Mouse (Mus musculus): ENCODE results near the gene Morc2a. TPM values are rescaled to one million over a fixed set of nuclear protein-coding genes. Genes with fewer than 3 reads are reported as not detected.

Morc2a gene
- polyA plus RNA-seq, 1 experiment: 22.6 TPM

DNA sequence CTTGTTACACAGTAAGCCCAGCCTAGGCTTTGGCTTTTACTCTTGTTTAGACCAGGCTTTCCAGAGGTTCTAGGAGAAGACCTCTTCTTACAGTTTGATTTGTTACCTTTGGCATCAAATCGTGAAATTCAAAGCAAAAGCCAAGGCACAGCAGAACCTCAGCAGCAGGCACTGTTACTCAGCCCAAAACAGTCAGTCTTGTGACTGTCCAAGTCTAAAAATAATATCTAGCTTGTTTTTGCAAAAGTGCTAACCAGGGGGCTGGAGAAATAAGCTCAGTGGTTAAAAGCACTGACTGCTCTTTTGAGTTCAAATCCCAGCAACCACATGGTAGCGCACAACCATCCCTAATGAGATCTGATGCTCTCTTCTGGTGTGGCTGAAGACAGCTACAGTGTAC lies 37.9 kb downstream of the Morc2a start:
- peaks cover 56% of the 10 kb centered on the region for H3K36me3 ChIP-seq (ENCODE audit: control insufficient read depth, insufficient read depth, low read length)

DNA sequence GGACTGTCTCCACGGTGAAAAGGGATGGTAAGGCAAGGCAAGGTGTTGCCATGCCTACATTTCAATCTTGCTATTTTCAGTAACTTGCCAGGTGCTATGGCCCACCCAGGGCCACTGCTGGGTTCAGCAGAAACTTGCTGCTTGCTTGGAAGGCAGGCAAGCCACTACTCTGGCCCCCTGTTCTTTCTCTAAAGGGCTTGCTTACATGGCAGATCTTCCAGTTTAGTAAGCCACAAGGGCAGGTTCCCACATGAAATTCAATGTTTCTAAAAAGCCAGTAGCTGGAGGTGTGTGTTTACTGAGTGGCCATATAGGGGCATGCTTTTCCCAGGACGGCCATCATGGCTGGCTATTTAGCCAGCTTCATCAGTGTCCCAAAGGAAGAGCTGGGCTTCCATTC lies 42.8 kb downstream of the Morc2a start:
- no peaks in the 10 kb centered on the region for H3K27me3 ChIP-seq (ENCODE audit: control insufficient read depth, insufficient read depth, low read length)
- H3K36me3 ChIP-seq (ENCODE audit: control insufficient read depth, insufficient read depth, low read length): peaks cover 17% of the 10 kb centered on the region
- WGBS: 97% methylated on average over 2 of the region's 2 CpGs
- no peak overlapping the region for H3K4me3 ChIP-seq (ENCODE audit: control insufficient read depth, insufficient read depth, low read length)
- DNase-seq: no peak
- no peak overlapping the region for H3K27ac ChIP-seq (ENCODE audit: control insufficient read depth, insufficient read depth, low read length)
- no peaks in the 10 kb centered on the region for H3K4me1 ChIP-seq (replicated peaks; ENCODE audit: control insufficient read depth, insufficient read depth, low read length)
- TF ChIP-seq CTCF (IDR thresholded peaks at IDR 0.05; ENCODE audit: borderline replicate concordance, control insufficient read depth, extremely low read depth, insufficient read depth, low read length, poor library complexity): no peak
- no peak for TF ChIP-seq POLR2A (IDR thresholded peaks at IDR 0.05; ENCODE audit: control insufficient read depth, extremely low read depth, insufficient read depth, low read length, poor library complexity)

More for the DNA sequence above, 37.9 kb downstream of the Morc2a start:
- no peak for TF ChIP-seq CTCF (IDR thresholded peaks at IDR 0.05; ENCODE audit: borderline replicate concordance, control insufficient read depth, extremely low read depth, insufficient read depth, low read length, poor library complexity)
- TF ChIP-seq POLR2A (IDR thresholded peaks at IDR 0.05; ENCODE audit: control insufficient read depth, extremely low read depth, insufficient read depth, low read length, poor library complexity): no peak
- no peaks in the 10 kb centered on the region for H3K4me1 ChIP-seq (replicated peaks; ENCODE audit: control insufficient read depth, insufficient read depth, low read length)
- 89% methylated on average over 2 of the region's 2 CpGs for WGBS
- DNase-seq: no peak
- H3K27ac ChIP-seq (ENCODE audit: control insufficient read depth, insufficient read depth, low read length): no peak overlapping the region
- no peaks in the 10 kb centered on the region for H3K27me3 ChIP-seq (ENCODE audit: control insufficient read depth, insufficient read depth, low read length)
- no peak overlapping the region for H3K4me3 ChIP-seq (ENCODE audit: control insufficient read depth, insufficient read depth, low read length)

DNA sequence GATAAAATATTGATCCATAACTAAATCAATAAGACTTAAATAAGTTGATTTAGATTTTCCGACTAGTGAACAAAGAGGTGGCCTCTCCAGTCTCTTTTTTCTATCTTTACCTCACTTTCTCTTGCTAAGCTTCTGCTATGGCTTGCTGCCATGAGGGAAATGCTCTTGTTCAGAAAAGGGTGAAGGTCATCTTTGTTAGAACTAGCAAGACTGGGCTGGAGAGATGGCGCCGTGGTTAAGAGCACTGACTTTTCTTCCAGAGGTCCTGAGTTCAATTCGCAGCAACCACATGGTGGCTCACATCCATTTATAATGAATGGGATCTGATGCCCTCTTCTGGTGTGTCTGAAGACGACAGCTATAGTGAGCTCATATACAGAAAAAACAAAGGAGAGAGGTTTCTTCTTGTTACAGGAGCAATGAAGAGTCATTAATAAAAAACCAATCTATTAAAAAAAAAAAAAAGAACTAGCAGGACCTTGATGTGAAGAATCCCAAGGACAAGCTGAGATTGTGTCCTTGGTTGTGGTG lies 47.2 kb downstream of the Morc2a start:
- TF ChIP-seq CTCF (IDR thresholded peaks at IDR 0.05; ENCODE audit: borderline replicate concordance, control insufficient read depth, extremely low read depth, insufficient read depth, low read length, poor library complexity) (no peak), POLR2A (IDR thresholded peaks at IDR 0.05; ENCODE audit: control insufficient read depth, extremely low read depth, insufficient read depth, low read length, poor library complexity) (no peak)

DNA sequence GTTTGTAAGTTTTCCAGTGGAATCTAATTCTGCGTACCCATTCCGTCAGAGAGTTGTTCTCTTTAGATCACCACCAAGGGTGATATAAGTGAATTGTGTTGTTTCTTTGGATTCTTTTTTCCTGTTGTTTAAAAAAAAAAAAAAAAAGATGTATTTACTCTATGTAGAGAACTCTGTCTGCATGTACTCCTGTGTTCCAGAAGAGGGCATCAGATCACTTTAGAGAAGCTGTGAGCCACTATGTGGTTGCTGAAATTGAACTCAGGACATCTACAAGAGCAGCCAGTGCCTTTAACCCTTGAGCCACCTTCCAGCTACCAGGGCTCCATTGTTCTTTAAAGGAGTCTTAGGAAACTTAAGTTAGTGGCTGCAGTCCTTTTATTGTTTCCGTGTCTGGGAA lies 48.5 kb downstream of the Morc2a start:
- no peaks in the 10 kb centered on the region for H3K36me3 ChIP-seq (ENCODE audit: control insufficient read depth, insufficient read depth, low read length)
- no peak for TF ChIP-seq CTCF (IDR thresholded peaks at IDR 0.05; ENCODE audit: borderline replicate concordance, control insufficient read depth, extremely low read depth, insufficient read depth, low read length, poor library complexity)
- H3K4me3 ChIP-seq (ENCODE audit: control insufficient read depth, insufficient read depth, low read length): no peak overlapping the region
- no peaks in the 10 kb centered on the region for H3K27me3 ChIP-seq (ENCODE audit: control insufficient read depth, insufficient read depth, low read length)
- DNase-seq: no peak
- no peaks in the 10 kb centered on the region for H3K4me1 ChIP-seq (replicated peaks; ENCODE audit: control insufficient read depth, insufficient read depth, low read length)
- no peak overlapping the region for H3K27ac ChIP-seq (ENCODE audit: control insufficient read depth, insufficient read depth, low read length)
- 93% methylated on average over 3 of the region's 3 CpGs for WGBS

More for the DNA sequence above, 47.2 kb downstream of the Morc2a start:
- no peaks in the 10 kb centered on the region for H3K4me1 ChIP-seq (replicated peaks; ENCODE audit: control insufficient read depth, insufficient read depth, low read length)
- H3K36me3 ChIP-seq (ENCODE audit: control insufficient read depth, insufficient read depth, low read length): no peaks in the 10 kb centered on the region
- no peak overlapping the region for H3K4me3 ChIP-seq (ENCODE audit: control insufficient read depth, insufficient read depth, low read length)
- H3K27ac ChIP-seq (ENCODE audit: control insufficient read depth, insufficient read depth, low read length): no peak overlapping the region
- 93% methylated on average over 5 of the region's 5 CpGs for WGBS
- no peaks in the 10 kb centered on the region for H3K27me3 ChIP-seq (ENCODE audit: control insufficient read depth, insufficient read depth, low read length)
- no peak for DNase-seq

DNA sequence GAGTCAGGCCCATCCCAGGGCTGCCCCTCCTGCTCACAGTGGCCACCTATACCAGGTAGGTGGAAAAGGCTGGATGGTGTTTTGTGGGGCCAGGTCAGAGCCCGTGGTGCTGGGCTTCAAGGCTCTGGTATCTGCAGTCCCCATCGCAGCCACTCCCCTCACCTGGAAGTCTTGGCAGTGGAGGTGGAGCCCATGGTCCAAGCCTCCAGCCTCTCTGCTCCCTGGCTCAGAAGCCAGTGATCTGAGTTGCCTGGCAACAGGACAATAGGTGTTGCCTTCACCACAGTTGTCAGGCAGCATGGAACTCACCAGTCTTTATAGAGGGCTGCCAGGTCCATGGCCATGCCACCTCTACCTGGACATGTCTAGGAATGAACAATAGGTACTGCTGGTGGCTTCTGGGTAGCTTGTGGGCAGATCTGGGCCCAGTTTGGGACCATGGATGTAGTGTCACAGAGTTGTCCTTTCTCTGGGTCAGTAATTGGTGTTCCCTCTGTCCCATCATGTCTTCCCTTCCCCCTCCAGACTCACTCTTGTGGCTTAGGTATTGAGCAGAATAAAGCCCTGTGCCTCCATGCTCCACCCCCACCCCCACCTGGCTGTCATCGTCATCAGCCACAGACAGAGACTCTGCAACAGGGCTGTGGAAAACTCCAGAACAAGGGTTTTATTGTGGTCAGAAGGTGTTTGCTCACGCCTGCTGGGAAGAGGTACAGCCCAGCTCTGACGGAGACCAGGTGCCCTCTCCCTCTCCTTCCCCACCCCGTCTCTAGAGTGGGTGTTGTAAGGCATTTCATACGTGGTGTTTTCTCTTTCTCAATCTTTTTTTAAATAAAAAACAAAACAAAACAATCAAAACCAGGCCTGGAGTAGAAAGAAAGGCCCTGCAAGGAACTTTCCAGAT lies 54.4 kb downstream of the Morc2a start:
- no peak overlapping the region for H3K27ac ChIP-seq (ENCODE audit: control insufficient read depth, insufficient read depth, low read length)
- DNase-seq: no peak
- 53% methylated on average over 7 of the region's 7 CpGs for WGBS

DNA sequence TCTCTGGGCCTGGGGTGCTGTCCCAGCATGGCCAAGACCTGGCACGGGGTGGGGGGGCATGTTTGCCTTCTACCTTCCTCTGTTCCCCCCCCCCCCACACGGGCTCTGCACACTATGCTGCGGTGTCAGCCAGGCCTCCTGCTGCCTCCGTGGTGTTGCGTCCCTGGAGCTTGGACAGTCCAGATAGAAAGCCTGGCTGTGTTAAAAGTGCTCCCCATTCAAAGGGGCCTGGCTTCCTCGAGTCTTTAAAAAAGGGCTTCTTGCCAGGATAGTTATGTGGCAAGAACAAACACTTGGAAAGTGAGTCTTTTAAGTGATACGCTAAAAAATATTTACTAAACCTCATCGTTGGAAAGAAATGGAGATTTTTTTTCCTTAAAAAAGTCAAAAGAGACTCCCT lies 55.4 kb downstream of the Morc2a start:
- H3K4me1 ChIP-seq (replicated peaks; ENCODE audit: control insufficient read depth, insufficient read depth, low read length): no peaks in the 10 kb centered on the region
- no peak for DNase-seq
- no peaks in the 10 kb centered on the region for H3K36me3 ChIP-seq (ENCODE audit: control insufficient read depth, insufficient read depth, low read length)
- no peak overlapping the region for H3K4me3 ChIP-seq (ENCODE audit: control insufficient read depth, insufficient read depth, low read length)
- TF ChIP-seq POLR2A (IDR thresholded peaks at IDR 0.05; ENCODE audit: control insufficient read depth, extremely low read depth, insufficient read depth, low read length, poor library complexity): no peak
- TF ChIP-seq CTCF (IDR thresholded peaks at IDR 0.05; ENCODE audit: borderline replicate concordance, control insufficient read depth, extremely low read depth, insufficient read depth, low read length, poor library complexity): no peak
- 90% methylated on average over 8 of the region's 8 CpGs for WGBS
- H3K27ac ChIP-seq (ENCODE audit: control insufficient read depth, insufficient read depth, low read length): no peak overlapping the region
- no peaks in the 10 kb centered on the region for H3K27me3 ChIP-seq (ENCODE audit: control insufficient read depth, insufficient read depth, low read length)

More for the DNA sequence above, 54.4 kb downstream of the Morc2a start:
- H3K27me3 ChIP-seq (ENCODE audit: control insufficient read depth, insufficient read depth, low read length): no peaks in the 10 kb centered on the region
- no peak for TF ChIP-seq CTCF (IDR thresholded peaks at IDR 0.05; ENCODE audit: borderline replicate concordance, control insufficient read depth, extremely low read depth, insufficient read depth, low read length, poor library complexity)
- no peaks in the 10 kb centered on the region for H3K36me3 ChIP-seq (ENCODE audit: control insufficient read depth, insufficient read depth, low read length)
- H3K4me3 ChIP-seq (ENCODE audit: control insufficient read depth, insufficient read depth, low read length): no peak overlapping the region
- no peaks in the 10 kb centered on the region for H3K4me1 ChIP-seq (replicated peaks; ENCODE audit: control insufficient read depth, insufficient read depth, low read length)
